Mouse (Mus musculus) left cerebral cortex, adult 8-10 months (tissue): ENCODE data around the gene Sfxn1. TPM values are rescaled to one million over a fixed set of nuclear protein-coding genes. Genes with fewer than 3 reads are reported as not detected.

Experiments
- DNase-seq, 2 experiments: peaks; one replicate each; pipeline ENCODE4 v3.0.0; 2022; ENCODE audit warnings: low spot score in 2 of 2
- total RNA-seq, 4 experiments: library from RNA; stranded (reverse); gene quantifications; 2 replicates each; pipeline ENCODE4 v1.2.4; 2022

The Sfxn1 gene
- total RNA-seq, 4 experiments from 2014 or later: 51.0 to 53.6 (median 52.0) TPM

GRCm38 (mm10) chr13:54115779-54116178, 44.1 kb downstream of the Sfxn1 start:
- DNase-seq: no peak

GRCm38 (mm10) chr13:54118355-54118754, 46.7 kb downstream of the Sfxn1 start:
- no peak for DNase-seq

GRCm38 (mm10) chr13:54137756-54138410, 66.2 kb downstream of the Sfxn1 start:
- no peak for DNase-seq

- no peak for DNase-seq
Measured at GRCm38 (mm10) chr13:54143788-54144187, 72.1 kb downstream of the Sfxn1 start.

GRCm38 (mm10) chr13:54144624-54145023, 73.0 kb downstream of the Sfxn1 start:
- DNase-seq: peak in 1 of 2 experiments; percentile 52

- DNase-seq: no peak
Measured at GRCm38 (mm10) chr13:54147328-54147727, 75.7 kb downstream of the Sfxn1 start.

GRCm38 (mm10) chr13:54152421-54152820, 80.8 kb downstream of the Sfxn1 start:
- no peak for DNase-seq

- DNase-seq: no peak
Measured at GRCm38 (mm10) chr13:54152911-54153310, 81.2 kb downstream of the Sfxn1 start.

GRCm38 (mm10) chr13:54153672-54154218, 82.1 kb downstream of the Sfxn1 start:
- DNase-seq: peak in 1 of 2 experiments; percentile 45

GRCm38 (mm10) chr13:54155822-54156221, 84.2 kb downstream of the Sfxn1 start:
- no peak for DNase-seq

Other genes with a start within 250 kb of the Sfxn1 start
- 10 to 100 TPM; 76.3 to 87.6 (median 80.8) TPM for gene Drd1, start 16.2 kb upstream of the Sfxn1 start, total RNA-seq
- gene Hrh2, start 120.3 kb downstream of the Sfxn1 start, total RNA-seq: 10 to 100 TPM; 11.3 to 14.7 (median 12.2) TPM